Mouse (Mus musculus) adipocyte (in vitro differentiated cells): ENCODE results near the gene Slc13a2.
A peak's percentile ranks its signal among the peaks of the same experiment; 100 is the strongest.

Experiments
- DNase-seq: peaks from one replicate; pipeline ENCODE4 v3.0.0-alpha.2; 2016; ENCODE audit warnings: low spot score

Gene Slc13a2

DNA sequence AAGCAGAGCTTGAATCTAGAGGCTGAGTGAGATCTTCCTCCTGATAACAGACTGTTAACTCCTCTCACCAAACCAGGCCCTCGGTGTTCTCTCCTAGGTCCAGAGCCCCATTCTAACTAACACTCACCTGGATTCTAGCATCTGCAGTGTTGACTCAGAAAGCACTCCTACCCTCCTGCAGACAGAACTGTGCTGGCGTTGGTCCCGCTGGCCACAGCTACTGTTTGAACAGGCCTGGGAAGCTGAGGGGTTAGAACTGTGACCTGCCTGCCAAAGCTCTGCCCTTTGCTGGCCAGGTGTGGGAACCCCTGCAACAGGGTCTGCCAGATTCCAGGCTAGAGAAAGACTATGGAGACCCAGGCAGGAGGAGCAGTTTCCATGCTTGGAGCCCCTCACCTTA, 29.3 kb downstream of the Slc13a2 start:
- no peak for DNase-seq

DNA sequence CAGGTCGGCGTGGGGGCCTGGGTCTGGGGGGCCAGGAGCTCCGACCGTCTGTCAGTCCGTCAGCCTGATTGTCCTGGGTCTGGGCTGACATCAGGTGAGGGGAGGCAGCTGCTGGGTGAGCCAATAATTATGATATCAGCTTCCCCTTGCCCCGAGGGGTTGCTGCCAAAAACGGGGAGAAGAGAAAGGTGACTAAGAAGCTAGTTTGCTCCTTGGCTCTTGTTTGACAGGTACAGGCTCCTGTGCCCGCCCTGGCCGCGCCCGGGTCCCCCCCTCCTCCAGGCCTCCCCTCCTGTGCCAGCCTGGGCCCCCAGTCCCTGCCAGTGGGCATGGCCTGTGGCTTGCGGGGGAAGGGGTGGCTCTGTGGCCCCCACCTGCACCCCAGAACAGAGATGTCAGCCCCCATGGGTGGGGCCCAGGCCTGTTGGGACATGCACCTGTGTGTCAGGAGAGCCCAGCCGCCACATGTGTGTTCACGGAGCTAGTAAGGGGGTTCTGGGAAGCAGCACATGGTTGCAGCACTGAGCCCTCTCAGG, 35.4 kb downstream of the Slc13a2 start, which contains the start of gene Foxn1:
TSS of gene Foxn1 (minus strand) at position 51 of the 536 bp plus-strand sequence.
- no peak for DNase-seq

DNA sequence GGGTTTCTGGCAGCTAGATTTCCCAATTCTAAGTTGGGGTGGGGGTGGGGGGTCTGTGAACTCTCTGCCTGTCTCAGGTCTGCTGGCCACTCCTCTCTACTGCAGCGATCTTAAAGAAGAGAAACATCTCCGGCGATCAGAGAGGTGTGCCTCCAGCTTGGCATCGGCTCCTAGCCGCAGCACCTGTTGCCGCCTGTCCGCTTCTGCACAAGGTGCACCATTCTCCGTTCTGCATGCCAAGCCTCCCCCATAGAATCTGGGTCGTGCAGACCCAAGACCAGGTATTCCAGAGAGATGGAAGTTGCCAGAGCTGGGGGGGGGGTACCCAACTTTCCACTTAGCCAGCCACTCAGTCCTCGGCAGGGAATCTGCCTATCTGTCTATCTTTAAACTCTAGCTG, 36.2 kb downstream of the Slc13a2 start:
- DNase-seq = no peak

DNA sequence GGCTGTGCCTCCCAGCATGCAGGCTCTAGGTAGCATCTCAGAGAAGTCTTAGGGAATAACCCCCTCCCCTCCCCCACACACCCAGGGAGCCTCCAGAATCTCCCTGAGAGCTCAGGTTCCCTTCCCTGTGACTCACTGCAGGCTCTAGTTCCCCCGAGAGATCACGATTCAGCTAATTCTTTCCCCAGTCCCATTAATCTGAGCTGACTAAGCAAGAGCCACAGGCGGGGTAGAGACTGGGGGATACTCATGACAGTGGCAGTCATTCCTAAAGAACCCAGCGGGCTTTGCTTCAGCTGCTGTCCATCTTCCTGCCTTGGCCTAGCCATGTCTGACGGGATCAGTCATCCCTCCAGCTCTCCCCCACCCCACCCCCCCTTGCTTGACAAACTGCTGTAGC, 39.3 kb downstream of the Slc13a2 start:
- DNase-seq = no peak

DNA sequence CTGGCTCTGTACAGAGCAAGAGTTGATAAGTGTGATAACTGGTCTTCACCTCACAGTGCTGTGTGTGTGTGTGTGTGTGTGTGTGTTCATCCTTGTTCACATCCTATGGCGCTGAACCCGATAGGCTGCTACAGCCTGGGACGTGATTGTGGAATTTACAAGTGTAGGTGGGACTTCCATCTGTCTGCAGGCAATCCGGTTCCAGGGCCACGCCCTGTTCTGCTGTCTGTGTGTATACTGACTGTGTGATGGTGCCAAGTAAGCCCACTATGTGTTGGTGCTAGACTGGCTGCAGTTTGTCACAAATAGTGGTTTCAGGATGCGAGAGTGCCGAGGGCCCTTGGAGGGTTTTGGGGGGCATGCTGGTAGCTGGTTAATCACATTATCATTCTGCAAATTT, 39.7 kb downstream of the Slc13a2 start:
- no peak for DNase-seq

DNA sequence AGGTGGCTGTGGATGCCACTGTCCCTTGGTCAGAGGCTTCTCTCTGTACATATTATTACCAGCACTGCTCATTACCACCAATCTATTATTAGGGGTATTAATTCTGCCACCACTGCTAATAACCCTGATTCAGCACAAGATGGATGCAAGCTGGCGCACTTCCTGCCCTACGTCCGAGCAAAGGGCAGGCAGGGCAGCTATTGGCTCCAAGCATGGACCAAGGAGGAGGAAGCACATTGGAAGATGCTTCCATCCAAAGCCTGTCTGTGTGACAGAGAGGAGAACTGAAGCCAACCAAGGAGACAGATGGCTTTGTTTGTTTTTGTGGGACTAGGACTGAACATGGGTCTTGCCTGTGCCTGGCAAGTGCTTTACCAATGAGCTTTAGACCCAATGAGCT, 41.0 kb downstream of the Slc13a2 start:
- no peak for DNase-seq

DNA sequence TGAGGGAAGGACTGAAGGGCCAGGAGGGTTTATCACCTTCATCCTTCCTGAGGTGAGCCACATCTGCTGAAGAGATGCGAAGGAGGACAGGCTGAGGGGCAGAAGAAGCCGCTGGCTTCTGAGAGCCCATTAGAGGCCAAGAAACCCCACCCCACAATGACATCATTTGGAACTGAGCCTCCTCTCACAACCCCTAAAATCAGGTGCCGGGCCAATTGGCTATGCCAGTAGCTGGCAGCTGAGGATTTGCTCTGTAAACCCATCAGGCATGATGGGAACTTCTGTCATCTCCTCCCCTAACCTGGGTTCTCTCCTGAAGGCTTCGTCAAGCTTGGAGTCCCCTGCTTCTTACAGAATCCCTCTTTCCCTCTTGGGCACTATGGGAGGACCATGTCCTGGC, 41.7 kb downstream of the Slc13a2 start:
- no peak for DNase-seq

DNA sequence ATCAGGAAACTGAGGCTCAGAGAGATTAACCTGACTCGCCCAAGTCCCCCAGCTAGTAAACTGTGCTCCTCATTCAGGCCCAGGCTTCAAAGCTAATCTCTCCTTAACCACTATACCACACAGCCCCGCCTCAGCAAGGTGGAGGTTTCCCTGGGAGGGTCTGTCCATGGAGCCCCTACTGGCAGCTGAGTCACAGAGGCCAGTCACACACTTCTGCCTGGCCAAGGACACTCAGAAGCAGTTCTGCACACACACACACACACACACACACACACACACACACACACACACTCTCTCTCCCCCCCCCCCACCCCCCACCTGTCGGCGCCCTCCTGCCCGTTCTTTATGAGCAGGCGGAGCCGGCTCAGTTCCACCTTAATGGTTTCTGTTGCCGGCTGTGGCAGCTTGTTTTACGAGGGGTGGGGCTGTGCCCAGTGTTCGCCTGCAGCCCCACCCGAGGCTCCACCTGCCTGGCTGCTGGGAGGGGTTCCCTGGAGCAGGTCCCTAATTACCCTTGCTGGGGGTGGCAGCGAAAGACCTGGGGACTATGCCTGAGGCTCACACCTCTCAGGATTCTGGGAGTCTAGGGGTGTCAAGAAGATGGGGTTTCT, 44.4 kb downstream of the Slc13a2 start:
- no peak for DNase-seq

DNA sequence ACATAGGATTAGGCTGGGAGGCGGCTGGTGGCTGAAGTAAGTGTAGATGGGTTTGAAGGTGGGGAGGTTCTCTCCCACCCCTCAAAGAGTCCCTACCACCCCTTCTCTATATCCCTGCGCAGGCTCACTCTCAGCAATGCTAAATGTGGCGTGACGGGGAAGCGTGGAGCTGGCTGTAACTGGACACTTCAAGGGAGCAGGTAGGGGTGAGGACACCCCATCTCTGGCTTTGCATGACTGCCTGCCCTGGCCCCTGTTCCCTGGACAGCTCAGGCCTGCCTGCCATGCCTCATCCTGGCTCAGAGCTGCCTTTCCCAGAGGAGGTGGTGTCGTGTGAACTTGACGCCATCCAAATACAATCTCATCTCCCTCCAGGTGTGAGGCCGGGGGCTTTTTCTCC, 47.9 kb downstream of the Slc13a2 start:
- DNase-seq = no peak

DNA sequence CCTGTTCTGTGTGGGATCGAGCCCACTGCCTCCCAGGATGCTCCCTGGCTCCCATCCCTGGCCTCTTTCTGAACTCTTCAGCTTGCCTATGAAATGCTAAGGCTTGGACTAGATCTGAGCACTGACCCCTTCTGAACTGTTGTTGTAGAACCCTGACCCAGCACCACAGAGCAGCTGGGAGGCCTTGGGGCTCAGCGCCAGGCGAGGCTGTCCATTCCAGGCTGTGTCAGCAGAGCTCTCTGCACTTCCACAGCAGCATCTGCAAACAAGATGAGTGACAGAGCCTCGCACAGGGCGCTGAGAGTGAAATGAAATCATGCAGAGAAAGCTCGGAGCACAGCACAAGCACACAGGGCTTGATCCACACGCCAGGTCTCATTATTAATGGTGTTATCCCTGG, 49.4 kb downstream of the Slc13a2 start:
- no peak for DNase-seq

DNA sequence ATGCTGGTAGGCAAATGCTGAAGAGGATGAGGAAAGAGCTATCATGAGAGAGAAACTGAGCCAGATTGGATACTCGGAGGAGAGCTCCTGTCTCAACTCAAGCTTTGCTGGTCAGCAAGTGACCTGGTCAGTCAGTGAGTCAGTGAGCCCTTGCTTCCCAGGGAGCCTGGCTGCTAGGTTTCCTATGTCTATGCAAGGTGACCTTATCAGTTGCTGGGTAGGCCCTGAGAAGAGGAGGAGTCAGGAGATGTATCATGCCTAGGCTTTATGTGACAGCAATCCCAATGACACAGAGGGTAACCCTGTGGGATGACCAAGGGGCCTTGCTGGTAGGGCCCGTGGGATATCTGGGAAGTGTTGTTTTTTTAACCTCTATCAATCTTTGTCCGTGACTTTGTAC, 49.9 kb downstream of the Slc13a2 start:
- no peak for DNase-seq

DNA sequence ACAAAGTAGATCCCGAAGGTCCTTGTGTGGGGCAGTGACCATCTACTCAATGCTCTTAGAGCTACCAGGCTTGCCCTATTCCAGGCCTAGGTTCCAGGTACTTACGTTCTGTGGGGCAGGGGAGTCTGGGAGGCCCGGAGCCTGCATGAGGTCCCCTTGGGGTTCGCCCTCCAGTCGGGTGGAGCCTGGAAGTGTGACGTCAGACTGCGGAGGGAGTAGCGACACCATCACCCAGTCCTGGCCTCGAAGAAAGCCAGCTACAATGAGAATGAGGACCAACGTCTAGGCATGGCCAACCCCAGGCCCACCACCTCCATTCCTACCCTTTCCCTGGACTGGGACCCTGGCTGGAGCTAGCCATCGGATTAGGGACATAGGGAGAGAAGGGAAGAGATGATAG, 50.3 kb downstream of the Slc13a2 start:
- no peak for DNase-seq

DNA sequence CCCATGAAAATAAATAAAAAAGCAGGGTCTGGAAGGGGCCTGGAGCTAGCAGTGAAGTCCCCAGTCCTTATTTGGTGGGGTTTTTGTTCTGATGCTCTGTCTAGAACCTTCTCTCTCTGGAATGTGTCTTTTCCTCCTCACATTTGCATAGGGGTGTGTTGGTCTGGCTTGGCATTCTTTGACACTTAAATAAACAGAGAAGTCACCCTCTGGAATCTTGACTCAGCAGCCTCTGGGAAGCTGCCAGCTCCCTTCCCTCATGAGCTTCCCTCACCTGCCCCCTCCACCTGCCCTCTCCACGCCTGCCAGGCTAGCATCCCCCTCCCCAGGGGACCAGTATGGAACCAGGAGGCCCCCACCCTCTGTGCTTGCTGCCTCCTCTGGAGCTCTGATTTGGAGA, 51.6 kb downstream of the Slc13a2 start:
- DNase-seq = no peak

DNA sequence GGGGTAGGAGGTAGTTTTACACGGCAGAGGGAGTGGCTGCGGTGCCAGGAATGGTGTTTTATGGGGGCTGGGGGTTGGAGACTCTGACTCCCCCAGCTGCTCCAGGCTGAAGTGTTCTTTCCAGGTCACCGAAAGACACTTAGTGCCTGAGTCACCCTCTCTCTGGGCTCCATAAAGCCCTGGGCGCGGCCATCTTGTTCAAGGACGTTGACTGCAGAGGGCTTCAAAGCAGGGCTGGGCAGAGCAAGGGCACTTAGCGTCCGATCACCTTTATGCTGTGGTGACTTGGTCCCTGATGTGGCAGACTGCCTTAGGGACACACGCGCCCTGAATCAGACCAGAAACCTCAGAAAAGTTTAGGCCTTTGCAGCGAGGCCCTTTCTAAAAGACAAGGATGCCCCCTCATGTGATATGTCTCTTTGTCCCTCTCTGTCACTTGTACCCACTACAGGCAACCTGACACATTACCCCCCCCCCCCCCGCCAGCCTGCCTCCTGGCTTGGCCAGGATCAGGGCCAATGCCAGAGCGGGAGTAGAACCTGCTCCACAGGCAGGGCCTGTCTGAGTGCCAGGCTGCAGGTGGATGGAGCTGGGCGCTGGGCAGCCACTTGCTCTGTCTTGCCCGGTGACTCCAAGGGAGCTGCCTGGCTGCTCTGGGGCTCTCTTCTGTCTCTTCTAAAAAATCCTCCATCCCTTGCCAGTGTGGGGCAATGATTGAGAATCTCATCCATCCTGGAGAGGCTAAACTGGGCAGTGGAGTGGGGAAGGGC, 54.4 kb downstream of the Slc13a2 start:
- DNase-seq = no peak

DNA sequence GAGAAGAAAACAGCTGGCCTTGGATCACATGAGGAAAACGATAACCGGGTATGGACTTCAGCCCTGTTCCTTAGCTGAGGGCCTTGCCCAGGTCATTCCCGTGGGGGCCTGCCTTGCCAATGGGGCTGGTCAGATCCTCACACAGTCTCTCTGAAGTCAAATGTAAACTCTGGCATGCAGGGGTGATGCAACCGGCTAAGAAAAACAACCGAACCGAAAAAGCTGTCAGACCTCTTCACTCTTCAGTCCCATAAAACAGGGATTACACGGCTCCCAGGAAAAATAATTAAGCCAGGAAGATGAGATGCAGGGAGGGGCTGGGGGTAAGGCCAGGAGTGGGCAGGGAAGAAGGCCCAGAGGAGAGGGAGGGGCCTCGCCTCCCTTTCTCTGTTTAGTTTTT, 57.9 kb downstream of the Slc13a2 start:
- DNase-seq = peak; percentile 70

DNA sequence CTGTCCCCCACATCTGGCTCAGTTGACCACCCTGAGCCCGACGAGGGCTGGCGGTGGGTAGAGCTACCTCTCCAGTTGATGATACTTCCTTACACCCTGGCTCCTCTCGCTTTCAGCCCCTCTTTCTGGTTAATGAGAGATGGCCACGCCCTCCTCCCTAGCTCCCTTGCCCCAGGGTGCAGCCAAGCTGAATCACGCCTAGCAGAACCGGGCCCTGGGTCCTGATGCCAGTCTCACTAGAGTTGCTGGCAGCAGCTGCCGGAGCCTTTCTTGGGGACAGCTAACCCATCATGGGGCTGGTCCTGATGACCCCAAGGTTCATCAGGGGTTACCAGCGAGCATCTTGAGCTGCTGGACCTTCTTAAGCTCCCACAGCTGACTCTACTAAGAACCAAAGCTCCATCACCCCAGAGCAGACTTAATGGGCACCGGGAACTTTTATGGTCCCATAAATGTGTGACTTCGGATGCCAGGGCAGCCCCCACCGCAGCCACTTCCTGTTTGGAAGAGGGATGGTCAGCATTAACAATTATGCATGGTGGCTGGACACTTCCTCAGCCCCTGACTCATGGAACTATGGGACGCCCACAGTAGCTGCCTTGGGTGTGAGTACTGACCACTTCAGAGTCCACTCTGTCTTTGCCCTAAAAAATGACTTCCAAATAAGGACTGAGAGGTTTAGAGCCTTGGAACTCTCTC, 58.6 kb downstream of the Slc13a2 start:
- no peak for DNase-seq

DNA sequence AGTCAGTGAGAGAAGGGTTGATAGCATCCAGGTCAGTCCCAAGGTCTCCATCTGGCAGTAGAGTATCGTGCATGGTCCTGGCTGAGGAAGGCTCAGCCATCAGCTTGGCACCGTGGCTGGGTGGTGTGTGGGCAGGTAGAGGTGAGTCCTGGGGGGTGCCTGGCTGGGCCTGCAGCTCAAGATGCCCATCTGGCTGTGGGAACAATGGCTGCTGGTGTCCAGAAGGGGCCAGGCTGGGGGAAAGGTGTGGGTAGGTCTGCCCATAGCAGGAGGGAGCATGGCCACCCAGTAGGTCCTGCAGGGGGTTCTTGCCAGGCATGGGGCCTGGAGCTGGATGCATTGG, 61.3 kb downstream of the Slc13a2 start:
- DNase-seq = no peak

DNA sequence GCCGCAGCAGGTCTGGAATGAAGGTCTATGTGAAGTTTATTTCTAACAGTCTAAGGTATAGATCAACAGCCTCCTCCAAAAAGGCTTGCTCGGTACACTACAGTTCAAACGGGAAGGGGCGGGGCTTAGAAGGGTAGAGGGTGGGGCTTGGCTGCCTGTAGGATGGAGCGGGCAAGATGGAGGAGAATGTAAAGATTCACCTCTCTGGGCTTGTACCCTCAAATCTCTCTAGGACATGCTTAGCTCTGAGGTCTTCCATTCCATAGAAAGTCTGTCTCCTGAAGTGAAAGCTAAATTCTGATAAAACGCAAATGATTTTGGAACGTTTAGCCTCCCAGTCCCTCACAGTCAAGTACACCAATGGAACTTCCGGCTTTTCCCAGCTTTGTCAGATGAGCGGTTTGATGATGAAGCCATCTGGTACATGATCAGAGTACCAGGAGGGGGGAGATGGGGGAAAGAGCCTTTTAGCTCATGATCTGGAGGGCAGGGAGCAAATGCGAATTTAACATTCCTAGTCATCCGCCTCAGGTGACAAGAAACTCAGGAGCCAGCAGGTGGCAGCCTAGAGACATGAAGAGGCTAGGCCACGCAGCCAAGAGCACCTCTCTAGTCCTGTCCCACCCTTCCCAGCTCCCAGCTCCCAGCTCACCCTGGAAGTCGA, 61.8 kb downstream of the Slc13a2 start:
- peak; percentile 78 for DNase-seq

DNA sequence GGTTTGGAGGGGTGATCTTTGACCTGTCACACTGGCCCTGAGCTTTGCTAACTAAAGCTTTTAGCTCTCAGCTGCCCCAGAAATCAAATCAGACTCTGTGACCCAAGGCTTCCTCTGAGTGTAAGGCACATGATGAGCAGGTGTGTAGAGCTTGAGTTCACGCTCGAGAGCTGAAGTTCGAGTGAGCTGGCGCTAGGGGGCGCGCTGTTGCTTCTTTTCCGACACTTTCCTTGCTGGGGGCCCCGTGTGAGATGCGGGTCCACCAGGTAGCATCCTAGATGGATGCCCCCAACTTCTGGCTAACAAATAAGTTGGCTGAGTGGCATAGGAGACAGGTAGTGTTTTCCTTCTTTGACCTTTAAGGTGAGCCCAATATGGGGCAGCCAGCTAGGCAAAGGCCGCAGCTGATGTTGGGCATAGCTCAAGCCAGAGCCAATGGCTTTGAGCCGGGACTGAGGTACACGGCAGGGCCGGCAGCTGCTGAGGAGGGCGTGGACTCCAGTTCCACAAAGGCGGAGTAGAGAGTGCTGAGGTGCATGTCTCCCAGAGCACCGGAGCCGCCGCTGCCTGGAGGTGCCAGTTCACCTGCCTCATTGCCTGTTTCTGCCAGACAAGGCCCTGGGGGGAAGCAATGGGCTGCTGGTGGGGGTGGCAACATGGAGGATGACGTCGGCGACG, 63.5 kb downstream of the Slc13a2 start:
- DNase-seq = peak; percentile 16

DNA sequence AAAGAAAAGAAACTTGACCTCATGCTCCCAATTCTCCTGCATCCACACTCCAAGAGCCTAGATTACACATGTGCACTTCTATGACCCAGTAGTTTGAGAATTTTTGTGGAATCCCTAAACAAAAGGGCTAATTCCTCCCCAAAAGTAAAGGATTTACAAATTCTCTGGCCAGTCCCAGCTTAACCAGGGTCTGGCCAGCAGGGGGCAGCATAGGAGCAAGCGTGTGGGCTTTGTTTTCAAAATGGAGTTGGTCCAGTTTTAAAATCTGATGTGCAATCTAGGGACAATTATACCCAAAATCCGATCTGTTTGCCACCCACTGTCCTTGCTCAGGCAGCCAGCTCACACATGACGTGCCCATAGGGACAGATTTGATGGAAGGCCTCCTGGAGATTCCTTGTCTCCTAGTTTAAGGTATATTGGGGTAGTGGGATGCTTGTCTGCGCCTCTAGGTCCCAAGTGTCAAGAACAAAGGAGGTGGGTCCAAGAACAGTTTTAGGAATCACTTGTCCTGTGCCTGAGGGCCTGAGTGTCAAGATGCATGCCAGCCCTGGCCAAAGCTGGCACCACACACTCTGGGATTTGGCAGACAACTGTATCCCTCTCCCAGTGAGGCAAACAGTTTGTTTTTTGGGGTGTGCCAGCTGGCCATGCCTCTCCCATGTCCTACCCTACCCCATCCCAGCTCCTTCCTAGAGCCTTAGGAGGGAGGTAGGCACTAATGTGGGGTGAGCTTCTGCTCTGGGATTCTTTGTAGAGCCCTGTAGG, 66.4 kb downstream of the Slc13a2 start:
- peak; percentile 83 for DNase-seq

DNA sequence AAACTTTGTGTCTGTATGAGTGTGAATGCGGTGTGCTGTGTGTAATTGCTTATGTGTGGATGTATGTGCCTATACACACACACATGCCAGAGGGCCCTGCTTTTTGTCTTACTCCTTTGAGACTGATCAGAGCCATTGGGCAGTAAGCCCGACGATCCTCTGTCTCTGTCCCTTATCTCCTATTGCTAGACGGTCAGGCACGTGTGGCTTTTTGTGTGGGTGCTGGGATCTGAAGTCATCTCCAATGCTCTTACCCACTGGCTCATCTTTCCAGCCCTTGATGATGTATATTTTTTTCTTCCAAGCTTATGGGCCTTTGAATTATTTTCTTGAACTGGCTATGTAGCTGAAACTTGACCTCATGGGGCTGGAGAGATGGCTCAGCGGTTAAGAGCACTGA, 67.1 kb downstream of the Slc13a2 start:
- DNase-seq = no peak
